Mouse (Mus musculus) B cell, adult 2 months (primary cell): ENCODE measurements around the gene Rab20.
"Not testable (repeated sequence)": the region's sequence is repeated elsewhere in the genome, so short reads cannot be mapped to it uniquely, and the experiment has no call there.

Source experiments
- DNase-seq, 2 experiments: peaks; one replicate each; pipeline ENCODE4 v3.0.0; 2022

The Rab20 gene

DNA sequence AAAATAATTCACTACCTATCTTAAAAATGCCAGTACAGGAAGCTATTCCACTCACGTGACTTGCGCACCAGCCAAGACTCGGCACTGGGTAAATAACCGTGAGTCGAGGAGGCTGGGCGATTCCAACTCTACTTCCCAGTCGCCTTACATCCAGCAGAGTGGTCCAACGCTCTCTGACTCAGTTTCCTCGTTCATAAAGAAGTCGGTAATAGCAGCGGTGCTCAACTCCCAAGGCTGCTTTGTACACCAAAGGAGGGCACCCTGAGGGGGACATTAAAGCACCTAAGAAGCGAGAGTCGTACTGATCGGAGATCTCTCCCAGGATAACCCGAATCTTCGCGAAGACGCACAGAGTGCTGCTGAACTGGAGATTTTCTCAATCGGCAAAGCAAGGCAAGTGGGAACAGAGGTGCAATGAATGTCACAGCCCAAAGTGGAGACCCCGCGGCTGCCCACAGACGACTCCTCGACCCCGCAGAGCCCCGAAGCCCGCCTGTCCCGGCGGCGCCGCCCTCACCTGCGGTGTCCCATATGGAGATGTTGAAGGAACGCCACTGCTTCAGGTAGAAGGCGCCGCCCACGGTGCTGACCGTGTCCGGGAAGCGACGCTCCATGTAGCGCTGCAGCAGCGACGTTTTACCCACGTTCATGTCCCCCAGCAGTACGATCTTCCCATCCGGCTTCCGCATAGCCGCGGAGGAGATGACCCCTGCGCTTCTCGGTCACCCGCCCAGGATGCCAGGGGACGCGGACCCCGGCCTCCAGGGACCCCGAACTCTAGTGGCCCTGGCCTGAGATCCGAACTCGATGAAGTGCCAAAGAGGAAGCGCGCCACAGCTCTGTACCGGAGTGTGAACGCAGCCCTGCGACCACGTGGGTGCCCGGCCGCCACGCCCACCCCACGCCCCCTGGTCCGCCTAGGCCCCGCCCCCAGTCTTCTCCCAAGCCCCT lies at the start of gene Rab20:
TSS of gene Rab20 (minus strand) at position 900 of the 951 bp plus-strand sequence.
- DNase-seq, result peak; percentile 74 to 75

DNA sequence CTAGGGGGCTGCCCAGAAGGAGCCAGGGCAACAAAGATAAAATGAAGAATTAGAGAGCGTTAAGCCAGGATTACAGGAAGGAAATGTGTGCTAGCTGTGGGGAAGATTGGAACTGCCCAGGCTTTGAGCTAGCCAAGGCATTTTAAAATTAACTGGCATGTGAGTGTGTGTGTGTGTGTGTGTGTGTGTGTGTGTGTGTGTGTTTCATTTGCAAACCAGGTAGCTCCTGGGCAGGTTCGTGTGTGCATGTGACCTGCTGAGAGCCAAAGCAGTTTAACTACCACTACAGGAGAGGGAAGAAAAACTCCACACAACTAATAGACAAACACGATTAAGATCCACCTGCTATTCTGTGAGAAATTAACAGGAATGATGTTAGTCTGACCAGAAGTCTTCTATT lies 44.8 kb upstream of the Rab20 start:
- no peak for DNase-seq

DNA sequence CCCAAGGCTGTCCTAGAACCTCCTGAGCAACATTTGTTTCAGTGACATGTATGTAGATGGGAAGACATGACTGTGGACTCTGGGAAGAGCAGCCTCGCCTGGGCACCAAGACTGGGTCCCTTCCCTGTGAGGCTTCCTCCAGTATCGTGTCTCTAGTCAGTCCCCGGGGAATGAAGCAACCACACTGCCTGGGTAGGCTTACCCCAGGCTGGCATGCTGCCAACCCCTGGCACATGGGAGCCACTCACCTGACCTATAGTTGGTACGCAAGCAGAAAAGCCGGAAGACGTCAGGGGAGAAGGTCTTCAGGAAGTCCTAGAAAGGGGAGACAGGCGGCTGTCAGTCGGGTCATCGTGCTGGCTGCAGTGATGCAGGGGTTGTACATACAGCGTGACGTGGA lies 40.2 kb upstream of the Rab20 start:
- no peak for DNase-seq

DNA sequence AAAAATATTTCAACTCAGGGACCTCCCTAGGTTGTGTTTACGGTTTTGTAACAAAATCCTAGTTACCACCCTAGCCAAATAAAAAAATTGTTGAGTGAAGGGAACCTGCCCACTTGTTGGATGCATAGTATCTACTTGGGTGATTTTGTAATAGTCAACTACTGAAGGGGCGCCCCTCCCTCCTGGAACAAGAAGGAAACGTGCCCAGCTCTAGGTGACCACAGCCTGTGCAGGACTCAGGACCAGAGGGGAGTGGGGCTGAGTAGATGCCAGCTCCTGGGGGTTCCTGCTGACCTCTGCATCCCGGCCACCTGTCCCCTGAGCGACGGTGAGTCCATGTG lies 39.5 kb upstream of the Rab20 start:
- no peak for DNase-seq

DNA sequence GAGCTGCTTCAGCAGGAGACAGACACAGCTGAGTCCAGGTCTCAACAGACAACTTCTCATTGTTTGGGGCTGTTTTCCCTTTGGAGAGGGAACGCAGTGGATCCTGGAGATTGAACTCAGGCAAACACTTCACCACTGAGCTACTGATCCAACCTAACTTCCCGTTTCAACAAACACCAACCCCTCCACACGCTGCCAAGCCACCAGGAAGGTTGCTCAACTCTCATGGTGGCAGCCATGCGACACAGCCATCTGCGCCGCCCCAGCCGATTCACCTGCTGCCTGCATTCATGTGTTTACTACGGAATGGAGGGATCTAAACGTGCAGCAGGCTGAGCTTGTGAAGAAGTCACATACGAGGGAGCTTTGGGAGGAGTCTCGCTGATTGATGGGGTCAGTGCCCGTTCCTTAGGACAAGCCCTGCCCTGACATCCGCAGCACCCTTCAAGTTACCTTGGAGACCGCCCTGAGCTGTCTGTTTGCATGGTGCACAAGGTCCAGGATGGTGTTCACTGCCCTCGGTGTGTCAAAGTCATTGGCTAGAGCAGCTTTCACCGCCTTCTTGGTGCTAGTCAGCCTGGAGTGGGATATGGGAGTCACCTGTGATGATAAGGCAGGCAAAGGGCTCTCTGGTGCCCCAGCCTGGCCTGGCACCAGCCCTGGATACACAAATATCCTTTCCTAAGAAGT lies 39.0 kb upstream of the Rab20 start:
- no peak for DNase-seq

DNA sequence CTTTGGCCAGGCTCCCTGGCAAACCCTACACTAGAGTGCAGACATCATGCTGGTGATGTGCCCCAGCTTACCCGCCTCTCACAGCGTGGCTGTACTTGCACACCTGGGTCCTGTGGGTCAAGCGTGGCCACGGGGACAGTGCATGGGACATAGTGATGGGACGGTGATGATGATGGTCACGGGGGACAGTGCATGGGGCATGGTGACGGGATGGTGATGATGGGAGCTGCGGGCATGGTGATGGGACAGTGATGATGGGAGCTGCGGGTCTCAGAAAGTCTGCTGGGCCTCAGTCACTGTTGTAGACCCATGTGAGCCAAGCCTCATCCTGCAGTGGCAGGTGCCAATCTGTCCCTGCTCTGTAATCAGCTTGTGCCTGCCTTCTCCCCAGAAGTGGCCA lies 37.8 kb upstream of the Rab20 start:
- no peak for DNase-seq

DNA sequence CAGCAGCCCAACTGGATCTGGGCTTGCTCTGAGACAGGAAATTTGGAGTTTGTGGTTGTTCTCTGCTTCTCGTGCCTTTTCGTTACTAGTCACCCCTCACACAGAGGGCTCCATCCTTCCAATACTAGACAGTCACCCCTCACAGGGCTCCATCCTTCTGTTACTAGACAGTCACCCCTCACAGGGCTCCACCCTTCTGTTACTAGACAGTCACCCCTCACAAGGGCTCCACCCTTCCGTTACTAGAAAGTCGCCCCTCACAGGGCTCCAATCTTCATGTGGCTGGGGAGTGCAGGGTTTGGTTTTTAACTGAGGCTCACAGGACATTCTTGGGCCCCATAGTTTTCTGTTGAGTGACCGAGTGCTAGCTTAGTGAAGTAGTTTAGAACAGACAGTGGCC lies 34.7 kb upstream of the Rab20 start:
- no peak for DNase-seq

DNA sequence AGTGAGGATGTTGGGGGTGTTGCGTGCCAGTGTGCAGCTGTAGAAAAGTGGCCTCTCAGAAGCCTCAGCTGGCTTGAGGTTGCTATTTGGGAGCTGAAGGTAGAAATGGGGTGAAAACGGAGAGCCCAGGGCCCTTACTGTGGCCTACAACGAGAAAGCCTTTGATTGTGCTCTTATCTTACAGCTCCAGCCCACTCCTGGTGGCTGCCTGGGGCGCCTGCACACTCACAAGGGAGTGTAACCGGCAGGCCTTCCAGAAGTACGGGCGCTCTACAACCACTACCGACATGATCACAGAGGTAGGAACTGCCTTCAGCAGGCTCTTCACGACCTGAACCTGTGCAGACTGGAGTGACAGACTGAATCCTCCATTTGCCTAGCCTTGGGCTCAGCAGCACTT lies 34.2 kb upstream of the Rab20 start:
- no peak for DNase-seq

DNA sequence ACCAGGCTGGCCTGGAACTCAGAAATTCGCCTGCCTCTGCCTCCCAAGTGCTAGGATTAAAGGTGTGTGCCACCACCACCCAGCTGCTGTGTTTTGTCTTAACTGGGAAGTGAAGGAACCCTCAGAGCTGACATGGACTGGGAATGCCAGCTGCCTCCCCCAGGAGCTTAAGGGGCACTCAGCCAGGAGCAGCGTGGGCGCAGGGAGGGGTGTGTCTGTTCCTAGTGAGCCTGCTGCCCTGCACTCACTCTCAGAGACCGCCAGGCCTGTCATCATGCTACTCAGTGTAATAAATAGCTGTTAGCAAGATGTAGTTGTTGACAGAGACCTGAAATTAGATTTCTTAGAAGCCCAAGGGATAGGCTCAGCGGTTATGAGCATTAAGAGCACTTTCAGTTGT lies 32.5 kb upstream of the Rab20 start:
- DNase-seq, result no peak

DNA sequence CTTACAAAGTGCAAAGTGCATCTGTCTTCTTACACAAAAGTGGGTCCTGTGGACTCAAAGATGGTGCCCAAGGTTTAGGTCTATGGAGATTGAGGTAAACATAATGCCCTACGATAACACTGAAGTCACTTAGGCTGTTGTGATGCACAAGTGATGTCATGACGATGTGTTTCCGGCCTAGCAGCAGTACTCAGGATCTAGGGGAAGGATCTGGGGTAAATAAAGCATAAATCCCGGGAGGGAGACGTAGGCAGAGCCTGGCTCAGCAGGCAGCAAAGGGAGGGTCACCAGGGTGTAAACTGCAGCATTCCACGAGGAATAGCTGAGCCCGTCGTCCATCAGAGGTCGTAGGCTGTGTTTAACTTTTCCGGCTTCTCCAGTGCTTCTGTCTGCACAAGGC lies 30.4 kb upstream of the Rab20 start:
- no peak for DNase-seq

DNA sequence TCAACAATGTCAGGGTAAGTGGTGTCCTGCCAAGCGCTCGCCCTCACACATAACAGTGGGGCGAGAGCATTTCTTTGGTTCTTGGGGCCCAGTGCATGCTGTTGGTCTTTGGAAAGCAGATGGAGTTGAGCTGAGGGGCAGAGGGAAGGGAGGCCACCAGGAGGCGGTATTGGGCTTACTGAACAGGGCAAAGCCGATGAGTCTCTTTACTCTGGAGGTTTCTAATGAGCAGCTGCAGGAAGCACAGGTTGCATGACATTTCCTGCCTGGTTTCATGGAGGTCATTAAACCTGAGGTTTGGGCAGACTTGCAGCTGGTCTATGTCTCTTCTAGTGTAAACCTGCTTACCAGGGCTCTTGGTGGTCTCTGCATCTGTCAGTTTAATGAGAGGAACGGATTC lies 28.3 kb upstream of the Rab20 start:
- peak; percentile 73 to 78 for DNase-seq

DNA sequence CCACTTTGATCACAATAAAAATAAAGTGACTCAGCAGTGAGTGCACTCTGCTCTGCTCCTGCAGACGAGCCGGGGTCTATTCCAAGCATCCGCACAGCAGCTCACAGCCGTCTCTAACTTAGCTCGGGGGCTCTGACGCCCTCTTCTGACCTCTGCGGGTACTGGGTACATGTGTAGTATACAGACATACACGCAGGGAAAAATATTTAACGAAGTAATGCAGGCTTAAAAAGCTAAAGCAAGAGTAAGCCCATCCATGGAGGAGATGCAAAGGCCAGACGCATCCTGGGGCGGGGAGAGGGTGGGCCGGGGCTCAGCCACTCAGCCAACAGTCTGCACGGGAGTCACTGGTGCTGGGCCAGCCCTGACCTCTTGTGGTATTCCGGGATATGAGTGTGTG lies 27.6 kb upstream of the Rab20 start:
- DNase-seq, result no peak

DNA sequence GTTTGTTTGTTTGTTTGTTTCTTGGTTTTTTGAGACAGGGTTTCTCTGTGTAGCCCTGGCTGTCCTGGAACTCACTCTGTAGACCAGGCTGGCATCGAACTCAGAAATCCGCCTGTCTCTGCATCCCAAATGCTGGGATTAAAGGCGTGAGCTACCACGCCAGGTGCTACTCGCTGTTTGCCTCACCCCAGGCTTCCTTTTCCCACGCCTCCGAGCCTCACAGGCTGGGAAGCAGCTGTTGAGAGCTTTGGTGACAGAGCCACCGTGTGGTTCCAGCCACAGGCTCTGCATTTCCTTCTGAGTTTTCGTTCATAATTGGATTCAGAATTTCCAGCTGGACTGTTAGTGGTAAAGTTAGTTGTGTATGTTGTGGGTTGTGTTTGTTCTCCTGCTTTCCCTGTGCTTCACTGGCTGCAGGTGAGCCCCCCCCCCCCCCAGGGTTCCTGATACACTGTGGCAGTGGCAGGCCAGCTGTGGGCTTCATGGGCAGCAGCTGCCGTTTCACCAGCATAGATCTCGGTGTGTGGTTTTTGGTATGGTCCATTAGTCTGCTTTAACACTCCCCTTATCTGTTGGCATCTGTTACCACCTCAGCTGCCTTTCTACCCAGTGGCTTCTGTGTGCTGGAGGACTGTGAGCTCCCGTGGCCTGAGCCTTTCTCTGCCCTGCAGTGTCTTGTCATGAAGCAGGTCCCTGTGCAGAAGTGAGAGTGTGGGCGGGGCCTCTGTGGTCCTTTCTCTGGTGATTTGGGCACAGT lies 25.1 kb upstream of the Rab20 start:
- DNase-seq, result no peak

DNA sequence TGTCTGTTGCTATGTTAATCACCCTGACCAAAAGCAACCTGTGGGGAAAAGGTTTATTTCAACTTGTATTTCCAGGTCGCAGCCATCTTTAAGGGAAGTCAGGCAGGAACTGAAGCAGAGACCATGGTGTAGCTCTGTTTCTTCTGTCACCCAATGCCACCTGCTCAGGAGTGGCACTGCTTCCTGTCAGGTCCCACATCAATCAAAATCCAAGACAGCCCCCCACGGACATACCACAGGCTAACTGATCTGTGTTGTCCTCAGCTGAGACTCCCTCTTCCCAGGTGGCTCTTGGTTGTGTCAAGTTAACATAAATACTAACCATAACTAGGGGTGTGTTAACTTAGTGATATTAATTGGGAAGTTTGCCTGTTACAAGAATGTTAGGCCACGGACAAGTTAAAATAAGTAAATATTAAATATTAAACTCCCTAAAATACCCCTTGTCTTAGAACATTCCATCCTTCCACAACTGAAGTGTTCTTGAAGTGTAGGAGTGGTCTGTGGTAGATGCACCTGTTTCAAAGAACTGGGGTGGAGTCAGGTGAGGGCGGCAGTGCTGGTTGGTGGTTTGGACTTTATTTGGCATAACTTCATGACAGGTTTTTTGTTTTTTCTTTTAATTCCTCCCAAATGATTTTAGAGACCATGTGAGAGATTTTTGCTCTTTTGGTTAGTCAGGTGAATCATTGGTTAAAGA lies 20.4 kb upstream of the Rab20 start:
- no peak for DNase-seq

DNA sequence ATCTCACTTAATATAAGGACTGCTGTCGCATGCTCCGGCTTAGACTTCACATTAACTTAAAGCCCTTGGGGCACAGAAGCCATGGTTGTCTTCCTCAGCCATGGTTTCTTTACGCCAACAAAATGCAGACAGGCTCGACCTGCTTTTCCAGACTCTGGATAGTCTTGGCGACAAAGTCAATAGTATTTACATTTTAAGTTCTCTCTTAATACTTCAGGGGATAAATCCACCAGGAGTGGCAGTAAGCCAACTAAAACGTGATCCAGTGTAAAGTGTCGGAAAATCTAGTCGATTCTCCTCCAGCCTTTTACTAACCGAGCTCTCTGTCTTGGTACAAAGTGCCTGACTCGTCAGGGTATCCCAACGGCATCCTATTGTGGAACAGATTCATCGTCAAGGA lies 19.8 kb upstream of the Rab20 start:
- DNase-seq, result no peak

DNA sequence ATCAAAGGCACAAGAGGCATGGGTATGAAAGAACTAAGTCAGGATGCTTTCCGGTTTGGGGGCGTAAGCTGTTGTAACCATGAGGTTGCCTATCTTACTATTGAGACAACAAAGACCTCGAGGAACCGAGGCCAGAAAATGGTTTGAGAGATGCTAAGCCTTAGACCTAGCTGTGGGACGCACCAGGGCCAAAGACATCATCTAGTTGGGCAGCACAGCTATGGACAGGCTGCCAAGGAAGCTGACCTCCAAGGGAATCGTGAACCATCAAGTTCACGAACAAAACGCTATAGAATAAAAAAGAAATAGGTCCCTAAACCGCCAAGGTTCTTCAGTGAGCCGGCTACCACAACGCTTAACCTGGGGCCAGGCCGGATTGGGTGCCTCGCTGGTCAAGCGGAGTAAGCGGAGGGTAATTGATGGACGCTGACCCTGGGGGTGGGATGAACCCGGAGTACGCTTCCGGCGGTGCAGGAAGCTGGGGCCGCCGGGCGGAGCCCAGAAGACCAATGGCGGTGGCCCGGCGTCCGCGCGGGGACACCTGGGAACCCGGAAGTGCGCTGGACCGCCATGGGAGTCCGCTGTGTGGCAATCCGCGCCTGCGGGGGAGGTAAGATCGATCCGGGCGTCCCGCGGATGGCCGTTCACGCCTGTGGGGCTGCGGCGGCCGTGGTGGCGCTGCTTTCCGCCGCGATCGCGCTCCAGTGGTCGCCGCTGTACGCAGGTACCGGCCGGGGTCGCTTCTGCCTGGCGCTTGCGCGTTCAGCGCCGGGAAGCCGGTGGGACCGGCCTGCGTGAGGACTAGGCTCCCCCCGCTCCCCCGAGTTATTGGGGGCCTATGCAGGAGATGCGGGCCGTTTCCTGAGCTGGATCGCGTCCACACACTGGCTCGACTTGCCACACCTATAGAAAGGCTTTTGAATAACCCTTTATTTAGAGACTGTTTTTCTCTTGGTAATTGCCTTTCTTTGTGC lies 18.8 kb upstream of the Rab20 start, which contains the start of gene Naxd:
TSS of gene Naxd (plus strand) at position 490 of the 974 bp plus-strand sequence.
- DNase-seq, result peak; percentile 87 to 88

DNA sequence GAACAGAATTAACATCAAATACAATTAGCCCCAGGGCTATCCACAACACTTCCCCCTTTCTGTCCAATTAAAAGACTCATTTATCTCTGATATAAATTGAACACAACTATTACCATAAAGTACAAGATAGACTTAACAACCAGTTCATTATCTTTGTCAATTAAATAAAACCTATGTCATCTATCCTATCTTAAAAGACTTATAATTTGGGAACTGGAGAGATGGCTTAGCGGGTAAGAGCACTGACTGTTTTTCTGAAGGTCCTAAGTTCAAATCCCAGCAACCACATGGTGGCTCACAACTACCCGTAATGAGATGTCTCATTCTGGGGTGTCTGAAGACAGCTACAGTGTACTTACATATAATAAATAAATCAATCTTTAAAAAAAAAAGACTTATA lies 13.8 kb upstream of the Rab20 start:
- DNase-seq, result not testable (repeated sequence)

DNA sequence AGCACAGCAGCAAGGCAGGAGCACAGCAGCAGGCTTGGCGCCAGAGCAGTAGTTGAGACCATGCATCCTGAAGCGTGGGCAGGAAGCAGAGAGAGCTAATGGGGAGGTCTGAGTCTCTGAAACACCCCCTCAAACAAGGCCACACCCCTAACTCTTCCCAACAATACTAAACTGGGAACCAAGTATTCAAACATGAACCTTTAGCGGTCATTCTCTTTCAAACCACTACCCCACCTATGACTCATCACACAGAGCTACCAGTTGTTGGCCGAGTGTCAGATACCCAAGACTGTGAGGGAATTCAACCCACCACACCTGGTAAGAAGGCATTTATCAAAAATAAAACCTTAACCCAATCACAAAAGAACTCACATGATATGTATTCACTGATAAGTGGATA lies 8.7 kb upstream of the Rab20 start:
- DNase-seq, result no peak

DNA sequence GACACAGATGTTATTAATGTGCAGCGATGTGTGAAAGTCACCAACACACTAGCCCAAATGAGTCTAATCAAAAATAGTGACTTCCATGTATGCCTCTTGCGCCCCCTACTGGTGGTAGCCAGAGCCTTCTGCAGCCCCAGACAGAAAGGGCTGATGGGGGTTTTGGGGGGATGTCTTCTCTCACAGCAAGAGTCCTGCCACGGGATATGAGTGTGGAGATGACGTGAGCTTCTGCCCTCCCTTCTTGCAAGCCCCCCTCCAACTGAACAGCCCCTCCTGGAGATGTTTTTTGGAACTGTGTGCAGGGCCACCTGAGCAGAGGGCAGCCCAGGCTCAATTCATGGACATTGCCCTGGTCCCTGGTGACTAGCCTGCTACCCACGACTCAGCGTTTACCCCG lies 7.6 kb upstream of the Rab20 start:
- DNase-seq, result peak; percentile 87

DNA sequence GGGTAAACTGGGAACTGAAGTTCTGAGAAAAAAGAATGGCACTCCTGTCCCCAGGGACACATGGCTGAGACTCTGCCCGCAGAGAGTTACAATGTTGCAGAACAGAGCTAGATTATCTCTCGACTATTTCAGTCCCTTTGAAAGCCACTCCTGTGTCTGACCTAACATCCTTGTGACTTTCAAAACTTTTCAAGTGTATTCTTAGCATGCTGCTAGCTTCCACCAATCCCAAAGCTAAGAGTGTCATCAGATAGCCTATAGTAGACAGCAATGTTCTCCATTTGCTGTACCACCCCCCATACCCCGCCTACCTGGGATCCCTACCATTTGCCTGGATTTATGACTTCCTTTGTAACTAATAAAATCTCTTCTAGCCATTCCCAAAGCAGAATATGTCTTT lies 4.0 kb upstream of the Rab20 start:
- no peak for DNase-seq

DNA sequence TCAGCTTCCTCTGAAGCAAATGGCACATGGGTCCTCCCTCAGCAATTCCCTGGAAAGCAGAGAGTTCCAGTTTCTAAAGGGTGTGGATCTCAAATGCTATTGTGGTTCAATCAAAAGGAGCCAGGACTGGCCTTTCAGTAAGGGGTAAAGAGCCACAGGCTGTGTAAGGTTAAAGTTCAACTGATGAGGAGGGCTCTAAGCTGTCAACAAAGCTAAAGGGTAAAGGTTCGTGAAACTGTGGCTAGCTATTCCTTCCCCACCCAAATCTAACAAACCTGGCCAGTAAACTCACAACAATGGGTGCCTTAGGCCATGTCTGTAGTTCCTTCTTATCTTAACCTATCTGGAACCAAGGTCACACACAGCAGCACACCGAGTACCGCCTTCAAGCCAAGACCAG lies 3.4 kb upstream of the Rab20 start:
- no peak for DNase-seq

DNA sequence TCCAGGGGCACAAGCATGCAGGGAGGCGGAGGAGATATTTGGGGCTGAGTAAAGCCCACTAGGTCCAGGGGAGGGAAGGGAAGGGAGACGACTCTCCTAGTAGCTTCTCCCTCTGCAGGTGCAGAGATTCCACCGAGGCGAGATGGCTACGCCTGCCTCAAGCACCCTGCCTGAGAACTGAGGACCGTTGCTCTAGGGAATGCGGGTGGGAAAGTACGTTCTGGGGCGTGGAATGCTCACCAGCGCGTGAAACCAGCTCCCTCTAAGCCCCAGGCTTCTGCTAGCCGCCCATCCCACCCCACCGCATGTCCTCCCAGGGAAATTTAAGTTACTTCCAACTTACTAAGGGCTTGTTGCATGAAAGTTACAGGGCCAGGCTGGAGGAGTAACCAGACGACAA lies 1.1 kb upstream of the Rab20 start:
- no peak for DNase-seq
